Mouse (Mus musculus): ENCODE measurements around the gene Ugt1a8.
"Not testable (repeated sequence)": the region's sequence is repeated elsewhere in the genome, so short reads cannot be mapped to it uniquely, and the experiment has no call there.

The Ugt1a8 gene

GRCm38 (mm10) chr1:88109027-88109557 is 21.5 kb downstream of the Ugt1a8 start:
- DNase-seq (ENCODE audit: low spot score in 2 of 2): not testable (repeated sequence)

- not testable (repeated sequence) for DNase-seq (ENCODE audit: low spot score in 2 of 2)
Observed at GRCm38 (mm10) chr1:88109604-88110003, 22.0 kb downstream of the Ugt1a8 start.

GRCm38 (mm10) chr1:88112769-88113168 is 25.2 kb downstream of the Ugt1a8 start:
- not testable (repeated sequence) for DNase-seq (ENCODE audit: low spot score in 2 of 2)

- DNase-seq (ENCODE audit: low spot score in 2 of 2): not testable (repeated sequence)
Observed at GRCm38 (mm10) chr1:88120550-88120949, 32.9 kb downstream of the Ugt1a8 start.

- DNase-seq (ENCODE audit: low spot score in 2 of 2): not testable (repeated sequence)
Observed at GRCm38 (mm10) chr1:88121521-88121920, 33.9 kb downstream of the Ugt1a8 start.

- not testable (repeated sequence) for DNase-seq (ENCODE audit: low spot score in 2 of 2)
Observed at GRCm38 (mm10) chr1:88125827-88126360, 38.3 kb downstream of the Ugt1a8 start.

- not testable (repeated sequence) for DNase-seq (ENCODE audit: low spot score in 2 of 2)
Observed at GRCm38 (mm10) chr1:88129091-88129490, 41.5 kb downstream of the Ugt1a8 start.

GRCm38 (mm10) chr1:88130223-88130622 is 42.6 kb downstream of the Ugt1a8 start:
- DNase-seq (ENCODE audit: low spot score in 2 of 2): not testable (repeated sequence)

- no peak for DNase-seq (ENCODE audit: low spot score in 2 of 2)
Observed at GRCm38 (mm10) chr1:88133908-88134456, 46.4 kb downstream of the Ugt1a8 start.

DNA sequence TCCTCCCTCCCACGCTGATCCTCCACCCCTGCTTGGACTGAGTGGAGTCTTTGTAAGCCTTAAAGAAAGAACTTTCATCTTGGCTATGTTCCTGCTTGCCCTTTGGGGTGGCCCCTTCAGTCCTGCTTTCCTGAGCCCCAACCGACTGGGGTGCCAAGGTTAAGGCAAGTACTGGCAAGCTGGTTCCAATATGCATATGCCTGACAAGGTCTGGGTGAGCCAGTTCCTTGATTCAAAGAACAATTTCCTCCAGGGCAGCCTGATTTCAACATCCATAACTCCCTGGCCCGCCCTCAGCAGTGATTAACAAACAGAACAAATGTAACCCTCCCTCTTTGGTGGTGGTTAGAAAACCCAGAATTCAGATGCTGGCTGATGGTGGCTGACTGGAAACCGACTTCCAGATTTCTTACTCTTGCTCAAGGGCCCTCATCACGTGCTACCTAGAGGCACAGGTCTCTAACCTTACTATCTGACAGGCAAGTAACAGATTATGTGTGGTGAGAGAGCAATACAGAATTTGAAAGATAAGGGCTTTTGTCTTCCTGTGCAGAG is 46.9 kb downstream of the Ugt1a8 start, which contains the start of gene Ugt1a6a:
Gene Ugt1a6a (plus strand): TSS at position 353 of the 555 bp plus-strand sequence.
- peak; percentile 48 to 84 for DNase-seq (ENCODE audit: low spot score in 2 of 2)

- DNase-seq (ENCODE audit: low spot score in 2 of 2): not testable (repeated sequence)
Observed at GRCm38 (mm10) chr1:88135229-88135904, 47.8 kb downstream of the Ugt1a8 start.

GRCm38 (mm10) chr1:88136646-88137045 is 49.0 kb downstream of the Ugt1a8 start:
- no peak for DNase-seq (ENCODE audit: low spot score in 2 of 2)

- no peak for DNase-seq (ENCODE audit: low spot score in 2 of 2)
Observed at GRCm38 (mm10) chr1:88137264-88137663, 49.7 kb downstream of the Ugt1a8 start.

DNA sequence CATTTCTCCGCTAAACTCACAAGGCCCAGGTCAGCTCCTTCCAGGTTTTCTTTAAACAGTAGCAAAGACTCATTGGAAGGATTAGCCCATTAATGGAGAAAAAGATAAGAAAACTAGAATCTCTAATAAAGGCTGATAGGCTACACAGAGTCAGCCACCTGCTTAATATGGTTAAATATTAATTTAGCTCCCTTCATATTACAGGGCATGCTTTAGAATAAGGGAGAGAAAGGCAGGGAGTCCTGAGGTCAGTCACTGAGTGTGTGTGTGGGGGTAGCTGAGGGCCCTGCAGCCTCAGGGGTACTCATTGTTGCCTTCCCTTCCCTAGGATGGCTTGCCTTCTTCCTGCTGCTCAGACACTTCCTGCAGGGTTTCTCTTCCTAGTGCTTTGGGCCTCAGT is 50.5 kb downstream of the Ugt1a8 start:
- no peak for DNase-seq (ENCODE audit: low spot score in 2 of 2)

DNA sequence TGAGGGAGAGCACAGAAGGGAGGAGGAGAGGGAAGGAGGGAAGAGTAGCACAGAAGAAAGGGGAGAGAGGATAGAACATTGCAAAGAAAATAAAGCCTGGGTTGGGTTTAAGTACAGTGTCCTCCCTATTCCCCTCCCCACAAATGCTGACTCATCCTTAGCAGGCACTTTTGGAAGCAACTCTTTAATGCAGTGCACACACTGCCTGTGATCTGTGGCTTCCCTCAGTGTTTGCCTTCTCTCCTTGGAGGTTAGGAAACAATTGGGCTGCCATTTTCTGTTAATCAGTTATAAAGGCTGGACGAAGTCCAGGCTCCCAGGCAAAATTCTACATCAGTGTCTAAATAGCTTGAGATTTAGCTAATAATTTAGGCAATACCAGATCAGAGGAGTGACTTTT is 52.9 kb downstream of the Ugt1a8 start:
- not testable (repeated sequence) for DNase-seq (ENCODE audit: low spot score in 2 of 2)

- peak in 1 of 2 experiments; percentile 38 for DNase-seq (ENCODE audit: low spot score in 2 of 2)
Observed at GRCm38 (mm10) chr1:88143966-88144675, 56.5 kb downstream of the Ugt1a8 start.

DNA sequence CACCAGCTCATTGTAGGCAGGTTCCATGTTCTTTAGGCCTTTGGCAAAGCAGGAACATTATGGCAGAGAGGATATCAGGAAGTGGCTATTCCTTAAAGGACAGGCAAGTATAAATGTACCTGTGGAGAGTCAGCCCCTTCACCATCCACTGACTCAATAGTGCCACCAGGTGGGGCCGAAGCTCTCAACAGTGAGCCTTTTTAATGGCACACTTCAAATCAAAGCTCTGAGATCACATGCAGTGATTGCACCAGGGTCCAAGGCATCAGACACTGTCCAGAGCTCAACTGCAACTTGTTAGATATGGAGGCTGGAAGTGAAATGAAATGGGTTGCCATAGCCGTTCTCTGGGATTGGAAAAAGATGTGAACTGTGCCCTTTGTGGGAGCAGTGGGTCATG is 57.7 kb downstream of the Ugt1a8 start:
- not testable (repeated sequence) for DNase-seq (ENCODE audit: low spot score in 2 of 2)

DNA sequence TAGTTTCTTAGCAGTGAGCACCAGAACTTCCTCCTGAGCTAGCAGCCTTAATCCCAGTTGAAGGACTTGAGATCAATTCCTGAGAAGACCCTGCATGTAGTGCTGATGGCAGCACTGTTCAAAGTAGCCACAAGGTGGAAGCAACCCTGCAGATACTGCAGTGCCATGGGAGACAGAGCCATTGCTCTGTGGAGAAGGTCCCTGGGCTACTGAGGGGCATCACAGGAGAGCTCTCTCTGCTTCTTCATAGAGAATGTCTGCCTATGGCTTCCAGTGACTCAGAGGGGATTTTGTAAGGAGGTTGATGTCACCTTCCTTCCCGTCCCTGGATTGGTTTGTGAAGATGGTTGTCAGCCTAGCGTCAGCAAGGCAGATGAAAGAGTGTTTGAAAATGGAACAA is 62.5 kb downstream of the Ugt1a8 start:
- not testable (repeated sequence) for DNase-seq (ENCODE audit: low spot score in 2 of 2)

DNA sequence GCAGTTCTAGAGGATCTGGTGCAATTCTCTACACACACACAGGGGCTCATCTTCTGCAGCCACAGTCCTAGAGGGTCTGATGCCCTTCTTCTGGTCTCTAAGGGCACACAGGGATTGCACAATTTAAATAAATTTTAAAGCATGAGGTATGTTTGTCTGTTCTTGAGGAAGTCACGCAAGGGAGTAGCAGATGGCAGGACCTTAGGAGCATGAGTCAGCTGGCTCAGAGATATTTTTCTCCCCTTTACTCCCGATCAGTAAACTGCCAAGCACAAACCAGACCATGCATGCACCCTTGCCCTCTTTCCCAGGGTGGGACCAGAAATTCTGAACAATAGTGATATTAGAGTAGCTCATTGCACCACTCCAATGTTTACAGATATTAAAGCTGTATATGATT is 70.8 kb downstream of the Ugt1a8 start:
- DNase-seq (ENCODE audit: low spot score in 2 of 2): peak in 1 of 2 experiments; percentile 68

DNA sequence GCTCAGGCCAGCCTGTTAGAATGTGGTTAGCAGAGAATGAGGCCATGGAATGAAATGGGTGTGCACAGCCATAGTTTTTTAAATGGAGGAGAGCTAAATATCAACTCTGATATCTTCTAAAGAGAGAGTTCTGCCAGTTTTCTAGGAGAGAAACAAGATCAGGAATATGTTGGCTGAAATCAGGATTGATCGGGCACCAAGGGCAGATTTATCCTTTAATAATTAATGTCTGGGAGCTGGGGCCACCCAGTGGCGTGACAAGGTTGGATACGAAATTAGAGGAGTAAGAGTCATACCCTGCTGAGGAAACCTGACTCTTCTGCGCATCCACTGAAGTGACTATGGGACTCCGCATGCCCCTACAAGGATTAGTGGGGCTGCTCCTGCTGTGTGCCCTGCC is 78.1 kb downstream of the Ugt1a8 start, which contains the start of gene Ugt1a5:
Gene Ugt1a5 (plus strand): TSS at position 302 of the 400 bp plus-strand sequence.
- DNase-seq (ENCODE audit: low spot score in 2 of 2): no peak

DNA sequence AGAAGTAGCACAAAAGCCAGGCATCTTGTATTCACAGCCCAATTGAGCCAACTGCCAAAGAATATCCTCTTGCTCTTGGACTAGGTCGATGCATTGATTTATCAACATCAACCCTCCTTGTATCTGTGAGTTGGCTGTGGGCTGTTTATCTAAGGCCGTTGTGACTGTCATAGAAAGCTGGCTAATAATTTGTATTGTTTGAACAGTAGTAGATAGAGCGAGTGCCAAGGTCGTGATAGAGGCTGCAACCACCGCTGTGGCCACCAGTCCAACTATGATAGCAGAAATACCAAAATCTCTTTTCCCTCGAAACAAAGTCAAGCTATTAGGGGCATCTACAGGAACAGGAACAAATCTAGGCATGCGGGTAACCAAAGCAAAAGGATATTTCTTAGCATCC is 84.6 kb downstream of the Ugt1a8 start:
- not testable (repeated sequence) for DNase-seq (ENCODE audit: low spot score in 2 of 2)

GRCm38 (mm10) chr1:88179657-88180056 is 92.0 kb downstream of the Ugt1a8 start:
- DNase-seq (ENCODE audit: low spot score in 2 of 2): no peak

Data from urinary bladder, adult 18-20 months (tissue).